Mouse (Mus musculus): Measurements from ENCODE around the gene Gm49342.
A peak's percentile ranks its signal among the peaks of the same experiment; 100 is the strongest.
"Not testable (repeated sequence)": the region's sequence is repeated elsewhere in the genome, so short reads cannot be mapped to it uniquely, and the experiment has no call there.

Gm49342 gene

GRCm38 (mm10) chr14:50936649-50937048 lies 7.7 kb upstream of the Gm49342 start:
- no peak for DNase-seq (ENCODE audit: low read depth, low spot score)

GRCm38 (mm10) chr14:50938119-50938908 lies 6.0 kb upstream of the Gm49342 start:
- DNase-seq (ENCODE audit: low read depth, low spot score) = peak; percentile 44

- peak; percentile 69 for DNase-seq (ENCODE audit: low read depth, low spot score)
Measured at GRCm38 (mm10) chr14:50938940-50939339, 5.4 kb upstream of the Gm49342 start.

GRCm38 (mm10) chr14:50944668-50945033 lies 334 bp downstream of the Gm49342 start:
- not testable (repeated sequence) for DNase-seq (ENCODE audit: low read depth, low spot score)

- not testable (repeated sequence) for DNase-seq (ENCODE audit: low read depth, low spot score)
Measured at GRCm38 (mm10) chr14:50945081-50945480, 764 bp downstream of the Gm49342 start.

GRCm38 (mm10) chr14:50945526-50945925 lies 1.2 kb downstream of the Gm49342 start:
- not testable (repeated sequence) for DNase-seq (ENCODE audit: low read depth, low spot score)

GRCm38 (mm10) chr14:50955487-50955886 lies 11.2 kb downstream of the Gm49342 start:
- no peak for DNase-seq (ENCODE audit: low read depth, low spot score)

GRCm38 (mm10) chr14:50955942-50956508 lies 11.7 kb downstream of the Gm49342 start, which contains the start of gene Pnp2:
TSS of gene Pnp2 (plus strand) at chr14:50955992.
- DNase-seq (ENCODE audit: low read depth, low spot score) = not testable (repeated sequence)

- not testable (repeated sequence) for DNase-seq (ENCODE audit: low read depth, low spot score)
Measured at GRCm38 (mm10) chr14:50956724-50957123, 12.4 kb downstream of the Gm49342 start.

GRCm38 (mm10) chr14:50957146-50957545 lies 12.8 kb downstream of the Gm49342 start:
- not testable (repeated sequence) for DNase-seq (ENCODE audit: low read depth, low spot score)

- not testable (repeated sequence) for DNase-seq (ENCODE audit: low read depth, low spot score)
Measured at GRCm38 (mm10) chr14:50958289-50958995, 14.1 kb downstream of the Gm49342 start.

GRCm38 (mm10) chr14:50968216-50968980 lies 24.1 kb downstream of the Gm49342 start:
- no peak for DNase-seq (ENCODE audit: low read depth, low spot score)

- DNase-seq (ENCODE audit: low read depth, low spot score) = no peak
Measured at GRCm38 (mm10) chr14:50969041-50969440, 24.7 kb downstream of the Gm49342 start.

GRCm38 (mm10) chr14:50969558-50970544 lies 25.5 kb downstream of the Gm49342 start:
- DNase-seq (ENCODE audit: low read depth, low spot score) = peak; percentile 89

GRCm38 (mm10) chr14:50970822-50971221 lies 26.5 kb downstream of the Gm49342 start:
- DNase-seq (ENCODE audit: low read depth, low spot score) = no peak

GRCm38 (mm10) chr14:50973054-50973453 lies 28.7 kb downstream of the Gm49342 start:
- DNase-seq (ENCODE audit: low read depth, low spot score) = peak; percentile 39

GRCm38 (mm10) chr14:50973700-50974099 lies 29.4 kb downstream of the Gm49342 start:
- peak; percentile 66 for DNase-seq (ENCODE audit: low read depth, low spot score)

GRCm38 (mm10) chr14:50975001-50975400 lies 30.7 kb downstream of the Gm49342 start:
- DNase-seq (ENCODE audit: low read depth, low spot score) = no peak

- no peak for DNase-seq (ENCODE audit: low read depth, low spot score)
Measured at GRCm38 (mm10) chr14:50976674-50977073, 32.4 kb downstream of the Gm49342 start.

GRCm38 (mm10) chr14:50978451-50978850 lies 34.1 kb downstream of the Gm49342 start:
- DNase-seq (ENCODE audit: low read depth, low spot score) = not testable (repeated sequence)
